Mouse (Mus musculus) kidney, embryonic 15.5 days (tissue): ENCODE data around the gene AU040320. TPM values are rescaled to one million over a fixed set of nuclear protein-coding genes. Genes with fewer than 3 reads are reported as not detected.

Experiments
- ATAC-seq: fragments of 200-750 bp; cut with Nextera tagmentation; replicated peaks from 2 replicates; pipeline ENCODE4 v1.8.0; 2017; ENCODE audit warnings: moderate TSS enrichment; ENCODE audit not compliant: low FRiP score
- H3K27ac ChIP-seq: fragments of 300-500 bp; sonication (generic); 2 replicates; pipeline ENCODE4 v1.5.1; 2015; ENCODE audit warnings: mild to moderate bottlenecking, inconsistent platforms
- H3K27me3 ChIP-seq: fragments of 300-500 bp; sonication (generic); 2 replicates; pipeline ENCODE4 v1.6.1; 2015; ENCODE audit warnings: inconsistent platforms
- H3K36me3 ChIP-seq: fragments of 300-500 bp; sonication (generic); 2 replicates; pipeline ENCODE4 v1.6.1; 2015; ENCODE audit warnings: inconsistent platforms
- H3K4me1 ChIP-seq: fragments of 300-500 bp; sonication (generic); 2 replicates; pipeline ENCODE4 v1.6.1; 2015; ENCODE audit warnings: inconsistent platforms
- H3K4me2 ChIP-seq: fragments of 300-500 bp; sonication (generic); 2 replicates; pipeline ENCODE4 v1.6.1; 2015; ENCODE audit warnings: moderate library complexity, mild to moderate bottlenecking, inconsistent platforms
- H3K4me3 ChIP-seq: fragments of 300-500 bp; sonication (generic); replicated peaks from 2 replicates; pipeline ENCODE4 v1.5.1; 2015; ENCODE audit warnings: mild to moderate bottlenecking, inconsistent platforms
- H3K9ac ChIP-seq: fragments of 300-500 bp; sonication (generic); 2 replicates; pipeline ENCODE4 v1.6.1; 2015; ENCODE audit warnings: mild to moderate bottlenecking, inconsistent platforms
- H3K9me3 ChIP-seq: fragments of 300-500 bp; sonication (generic); replicated peaks from 2 replicates; pipeline ENCODE4 v1.6.1; 2016; ENCODE audit warnings: inconsistent platforms
- WGBS: fragments of 180-500 bp; shearing (Covaris S2); methylation state at CpG from one replicate; pipeline ENCODE4 v1.1.7; 2015; ENCODE audit warnings: mixed read lengths; 5-methylcytosine and 5-hydroxymethylcytosine counted together
- polyA plus RNA-seq: library from polyadenylated mRNA; unstranded; fragments of >200 nt; fragmentation: Nextera tagmentation; extraction: Ambion mirVana; gene quantifications from 2 replicates; pipeline ENCODE4 v1.2.1, GENCODE M21; 2015

AU040320 gene
- polyA plus RNA-seq, 1 experiment from 2014 or later: 24.5 TPM

DNA sequence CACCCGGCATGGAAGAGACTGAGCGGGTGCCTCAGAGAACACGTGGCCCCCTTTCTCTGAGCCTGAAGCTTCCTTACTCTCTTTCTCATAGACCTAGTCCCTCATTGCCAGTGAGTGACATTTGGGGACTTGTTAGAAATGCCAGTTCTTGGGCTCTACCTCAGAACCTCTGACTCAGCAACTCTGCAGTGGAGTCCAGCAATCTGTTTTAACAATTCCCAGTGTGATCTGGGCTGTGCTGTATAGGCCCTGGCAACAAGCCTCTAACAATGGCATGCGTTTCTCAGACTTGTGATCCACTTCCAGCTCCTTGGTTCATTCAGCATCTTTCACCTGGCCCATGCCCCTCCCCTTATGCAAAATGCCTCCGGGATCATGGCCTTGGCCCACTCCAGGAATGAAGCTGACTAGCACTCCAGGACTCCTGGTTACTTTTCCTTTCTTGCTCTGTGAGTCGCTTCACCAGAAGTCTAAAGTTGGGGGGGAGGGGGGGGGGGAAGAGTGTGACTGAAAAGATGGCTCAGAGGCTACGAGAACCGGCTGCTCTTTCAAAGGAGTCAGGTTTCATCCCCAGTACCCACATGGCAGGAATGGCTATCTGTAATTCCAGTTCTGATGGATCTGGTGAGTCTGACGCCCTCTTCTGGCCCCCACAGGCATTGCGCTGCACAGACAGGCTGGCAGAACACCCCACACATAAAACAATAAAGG lies 13.2 kb upstream of the AU040320 start:
- no peak overlapping the region for H3K27ac ChIP-seq
- H3K27me3 ChIP-seq: peaks cover 58% of the 10 kb centered on the region
- 21% methylated on average over 10 of the region's 10 CpGs for WGBS
- H3K9me3 ChIP-seq: no peaks in the 10 kb centered on the region
- peaks cover 19% of the 10 kb centered on the region for H3K36me3 ChIP-seq
- no peak overlapping the region for H3K4me3 ChIP-seq
- H3K9ac ChIP-seq: no peak overlapping the region
- peaks cover 17% of the 10 kb centered on the region for H3K4me1 ChIP-seq
- no peak for ATAC-seq
- no peak overlapping the region for H3K4me2 ChIP-seq

DNA sequence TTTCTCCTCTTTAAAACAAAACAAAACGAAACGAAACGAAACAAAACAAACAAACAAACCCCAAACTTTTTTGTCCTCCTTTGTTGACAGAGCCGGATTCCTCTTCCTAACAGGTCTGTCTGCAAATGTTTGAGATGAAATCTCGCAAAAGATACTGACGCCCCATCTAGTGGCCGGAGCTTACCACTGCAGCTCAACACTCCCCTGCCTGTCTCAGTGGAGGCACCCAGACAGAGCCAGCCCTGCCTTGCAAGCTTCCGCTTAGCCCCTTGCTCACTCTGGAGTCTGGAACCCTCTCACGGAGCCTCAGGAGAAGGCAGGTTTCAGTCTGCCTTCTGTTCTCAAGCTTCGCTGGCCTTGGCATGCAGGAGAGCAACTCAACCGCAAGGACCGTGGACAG lies 11.9 kb upstream of the AU040320 start:
- WGBS: 3% methylated on average over 12 of the region's 12 CpGs
- Histone ChIP-seq H3K9me3 (no peaks in the 10 kb centered on the region), H3K27me3 (peaks cover 45% of the 10 kb centered on the region), H3K4me1 (peaks cover 3% of the 10 kb centered on the region; the same call in 1 of the 2 replicates), H3K4me2 (peak overlapping the region; percentile 37), H3K36me3 (peaks cover 32% of the 10 kb centered on the region), H3K27ac (no peak overlapping the region), H3K4me3 (no peak overlapping the region; the same call in 1 of the 2 replicates), H3K9ac (no peak overlapping the region; the same call in 1 of the 2 replicates)
- 0 out of 2 replicates have a peak, but pooled peaks have one; percentile 55 for ATAC-seq

- H3K36me3 ChIP-seq: peaks cover 46% of the 10 kb centered on the region
- no peak overlapping the region for H3K4me3 ChIP-seq
- 63% methylated on average over 2 of the region's 2 CpGs for WGBS
- ATAC-seq: no peak
- no peak overlapping the region for H3K9ac ChIP-seq
- no peaks in the 10 kb centered on the region for H3K9me3 ChIP-seq
- no peak overlapping the region for H3K27ac ChIP-seq
- H3K4me1 ChIP-seq: peaks cover 3% of the 10 kb centered on the region; the same call in 1 of the 2 replicates
- H3K27me3 ChIP-seq: peaks cover 29% of the 10 kb centered on the region
- H3K4me2 ChIP-seq: no peak overlapping the region
These were observed 10.4 kb upstream of the AU040320 start for GRCm38 (mm10) chr4:126742976-126743375.

GRCm38 (mm10) chr4:126743713-126744112 lies 9.6 kb upstream of the AU040320 start:
- Histone ChIP-seq H3K4me3 (no peak overlapping the region), H3K36me3 (peaks cover 53% of the 10 kb centered on the region), H3K27ac (no peak overlapping the region), H3K9me3 (no peaks in the 10 kb centered on the region), H3K4me2 (no peak overlapping the region), H3K4me1 (peaks cover 6% of the 10 kb centered on the region; the same call in 1 of the 2 replicates), H3K27me3 (peaks cover 22% of the 10 kb centered on the region), H3K9ac (no peak overlapping the region)
- no peak for ATAC-seq
- 21% methylated on average over 11 of the region's 11 CpGs for WGBS

DNA sequence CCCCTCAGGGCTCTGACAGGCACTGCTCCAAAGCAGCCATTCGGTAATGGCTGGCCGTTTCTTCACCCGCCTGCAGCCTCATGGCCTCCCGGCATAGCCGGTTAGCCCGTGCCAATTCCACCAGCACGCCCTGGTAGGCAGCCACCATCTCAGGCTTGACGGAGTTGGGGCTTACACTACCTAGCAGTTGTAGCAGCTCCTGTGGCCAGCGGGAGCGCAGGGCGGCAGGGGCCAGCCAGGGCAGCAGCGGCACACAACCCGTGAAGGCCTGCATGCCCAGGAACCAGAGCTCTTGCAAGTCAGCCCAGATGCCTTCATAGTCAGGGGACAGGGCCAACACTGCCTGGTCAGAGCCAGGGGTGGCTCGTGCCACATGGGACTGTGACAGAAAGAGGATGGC lies 8.5 kb upstream of the AU040320 start:
- no peak overlapping the region for H3K27ac ChIP-seq
- no peak overlapping the region for H3K4me2 ChIP-seq
- no peak for ATAC-seq
- H3K9me3 ChIP-seq: no peaks in the 10 kb centered on the region
- WGBS: 92% methylated on average over 14 of the region's 14 CpGs
- peaks cover 13% of the 10 kb centered on the region for H3K4me1 ChIP-seq
- H3K36me3 ChIP-seq: peaks cover 64% of the 10 kb centered on the region
- no peak overlapping the region for H3K4me3 ChIP-seq
- H3K9ac ChIP-seq: no peak overlapping the region
- H3K27me3 ChIP-seq: peaks cover 11% of the 10 kb centered on the region

DNA sequence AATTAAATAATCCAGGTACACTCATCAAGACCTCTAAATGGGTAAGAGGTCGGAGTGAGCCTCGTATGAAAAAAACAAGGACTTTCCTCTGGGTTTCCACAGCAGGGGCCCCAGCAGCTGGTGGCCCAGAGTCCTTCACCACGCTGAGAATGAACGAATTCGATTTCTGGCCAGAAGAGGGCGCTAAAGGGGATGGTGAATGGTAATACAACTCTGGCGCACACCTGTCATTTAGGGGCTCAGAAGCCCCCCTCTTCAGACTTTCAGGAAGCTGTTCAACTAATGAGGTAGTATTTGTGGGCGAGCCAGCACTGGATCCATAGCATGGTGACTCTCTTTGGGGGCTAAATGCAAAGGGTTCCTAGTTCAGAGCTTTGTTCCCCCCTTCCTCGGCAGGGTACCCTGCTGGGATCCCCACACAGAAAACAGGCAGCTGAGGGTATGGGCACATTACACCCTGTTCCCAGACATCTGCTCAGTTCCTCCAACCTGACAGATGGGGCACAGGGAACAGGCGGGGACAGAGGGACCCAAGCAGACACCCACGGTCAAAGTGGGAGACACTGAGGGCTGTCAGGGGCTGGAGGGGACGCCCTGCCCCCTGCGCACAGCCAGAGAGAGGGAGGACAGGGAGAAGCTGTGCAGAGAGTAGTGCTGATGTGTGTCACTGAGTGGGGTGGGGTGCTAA lies 7.7 kb upstream of the AU040320 start:
- Histone ChIP-seq H3K9me3 (no peaks in the 10 kb centered on the region), H3K36me3 (peaks cover 72% of the 10 kb centered on the region), H3K4me3 (no peak overlapping the region), H3K9ac (no peak overlapping the region), H3K4me2 (no peak overlapping the region), H3K4me1 (peaks cover 20% of the 10 kb centered on the region), H3K27me3 (peaks cover 8% of the 10 kb centered on the region), H3K27ac (no peak overlapping the region)
- ATAC-seq: no peak
- WGBS: 45% methylated on average over 13 of the region's 13 CpGs

DNA sequence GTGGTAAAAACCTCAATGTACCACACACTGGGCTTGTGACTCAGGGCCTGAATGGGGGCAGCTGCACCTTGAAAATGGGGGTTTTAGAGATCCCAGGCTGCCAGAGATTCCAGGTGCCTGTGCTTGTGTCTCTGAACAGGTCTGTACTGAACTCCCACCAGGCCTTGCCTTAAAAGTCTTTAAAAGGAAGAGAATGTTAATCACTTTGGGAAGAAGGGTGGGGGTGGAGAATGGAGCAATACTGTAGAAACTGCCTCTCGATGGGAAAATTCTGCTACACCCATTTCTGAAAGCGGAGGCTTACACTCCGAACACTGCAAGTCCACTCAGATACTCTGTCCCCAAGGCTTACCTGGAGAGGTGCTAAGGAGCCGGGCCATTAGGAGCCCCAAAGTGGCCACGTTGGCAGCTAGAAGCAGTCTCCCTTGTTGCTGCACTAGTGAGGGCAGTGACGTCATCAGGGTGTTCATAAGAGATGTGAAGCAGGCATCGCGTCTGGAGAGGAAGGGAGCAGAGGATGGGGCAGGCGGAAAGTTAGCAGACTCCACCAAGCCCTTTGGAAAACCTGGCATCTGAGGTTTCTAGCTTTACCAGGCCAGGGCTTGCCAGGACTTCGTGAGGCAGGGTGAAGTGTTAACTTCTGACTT lies 7.0 kb upstream of the AU040320 start:
- Histone ChIP-seq H3K9ac (no peak overlapping the region), H3K27ac (no peak overlapping the region), H3K4me2 (no peak overlapping the region), H3K9me3 (no peaks in the 10 kb centered on the region), H3K4me1 (peaks cover 26% of the 10 kb centered on the region), H3K4me3 (no peak overlapping the region), H3K36me3 (peaks cover 72% of the 10 kb centered on the region), H3K27me3 (peaks cover 8% of the 10 kb centered on the region)
- ATAC-seq: no peak
- 84% methylated on average over 10 of the region's 10 CpGs for WGBS

DNA sequence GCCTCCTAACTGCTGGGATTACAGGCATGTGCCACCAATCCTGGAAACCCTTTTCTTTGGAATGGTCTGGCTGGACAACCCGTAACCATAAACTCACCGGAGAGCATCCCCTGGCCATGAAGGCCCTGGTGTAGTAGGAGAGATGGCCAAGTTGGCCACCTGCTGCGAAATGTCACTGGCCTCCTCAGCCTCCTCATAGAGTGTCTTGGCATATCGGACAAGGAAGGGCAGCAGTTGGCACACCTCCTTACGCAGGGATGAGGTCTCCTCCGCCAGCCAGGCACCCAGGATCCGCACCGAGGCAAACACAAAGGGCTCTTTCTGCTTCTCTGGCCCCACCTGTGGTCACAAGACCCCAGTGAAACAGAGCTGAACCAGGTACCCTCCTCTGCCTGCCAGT lies 5.0 kb upstream of the AU040320 start:
- Histone ChIP-seq H3K27me3 (no peaks in the 10 kb centered on the region), H3K27ac (no peak overlapping the region), H3K9me3 (no peaks in the 10 kb centered on the region), H3K4me1 (peaks cover 37% of the 10 kb centered on the region), H3K4me2 (no peak overlapping the region), H3K36me3 (peaks cover 70% of the 10 kb centered on the region), H3K9ac (no peak overlapping the region), H3K4me3 (no peak overlapping the region)
- ATAC-seq: no peak
- WGBS: 91% methylated on average over 8 of the region's 8 CpGs

GRCm38 (mm10) chr4:126749553-126749952 lies 3.8 kb upstream of the AU040320 start:
- 90% methylated on average over 11 of the region's 11 CpGs for WGBS

GRCm38 (mm10) chr4:126750046-126750683 lies 3.2 kb upstream of the AU040320 start:
- WGBS: 85% methylated on average over 26 of the region's 26 CpGs
- no peaks in the 10 kb centered on the region for H3K27me3 ChIP-seq
- no peaks in the 10 kb centered on the region for H3K9me3 ChIP-seq
- peaks cover 48% of the 10 kb centered on the region for H3K4me1 ChIP-seq
- H3K4me3 ChIP-seq: no peak overlapping the region
- no peak overlapping the region for H3K4me2 ChIP-seq
- no peak overlapping the region for H3K27ac ChIP-seq
- H3K36me3 ChIP-seq: peaks cover 52% of the 10 kb centered on the region
- no peak for ATAC-seq
- no peak overlapping the region for H3K9ac ChIP-seq

More at GRCm38 (mm10) chr4:126749553-126749952, 3.8 kb upstream of the AU040320 start:
- no peak overlapping the region for H3K9ac ChIP-seq
- no peak for ATAC-seq
- H3K27ac ChIP-seq: no peak overlapping the region
- H3K36me3 ChIP-seq: peaks cover 59% of the 10 kb centered on the region
- H3K9me3 ChIP-seq: no peaks in the 10 kb centered on the region
- H3K4me3 ChIP-seq: no peak overlapping the region
- no peaks in the 10 kb centered on the region for H3K27me3 ChIP-seq
- no peak overlapping the region for H3K4me2 ChIP-seq
- H3K4me1 ChIP-seq: peaks cover 42% of the 10 kb centered on the region

DNA sequence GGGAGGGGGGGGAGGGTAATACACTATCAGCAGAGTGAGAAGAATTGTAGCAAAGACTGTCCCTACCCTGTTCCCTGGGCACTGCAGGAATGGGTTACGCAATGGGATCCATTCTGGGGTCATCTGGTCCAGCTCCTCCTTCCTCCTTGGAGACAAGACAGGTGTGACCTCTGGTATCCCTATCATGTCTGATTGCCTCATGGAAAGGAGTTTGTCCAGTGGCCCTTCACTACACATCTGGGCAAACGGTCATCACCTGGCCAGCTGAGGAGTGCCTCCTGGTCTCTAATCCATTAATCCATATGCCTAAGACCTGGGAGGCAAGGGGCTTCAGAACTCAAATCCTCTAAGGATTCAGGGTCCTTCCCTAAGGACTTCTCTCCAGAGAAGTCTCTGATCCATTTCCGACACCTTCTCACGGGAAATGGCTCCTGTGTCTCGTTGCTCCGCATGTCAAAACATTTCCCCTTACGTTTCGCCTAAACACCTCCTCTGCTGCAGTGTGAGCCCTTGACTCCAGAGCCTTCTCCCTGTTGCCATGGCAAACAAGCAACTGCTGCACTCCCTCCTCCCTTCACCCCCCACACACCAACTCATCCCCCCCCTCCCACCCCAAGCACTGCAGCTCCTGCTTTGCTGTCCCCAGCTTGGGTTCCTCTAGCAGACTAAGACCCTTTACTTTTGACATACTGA lies 2.3 kb upstream of the AU040320 start:
- Histone ChIP-seq H3K27me3 (no peaks in the 10 kb centered on the region), H3K4me1 (peaks cover 50% of the 10 kb centered on the region), H3K4me3 (peak overlapping the region; percentile 96; the same call in 1 of the 2 replicates), H3K27ac (no peak overlapping the region), H3K36me3 (peaks cover 44% of the 10 kb centered on the region), H3K9ac (no peak overlapping the region), H3K9me3 (no peaks in the 10 kb centered on the region), H3K4me2 (no peak overlapping the region)
- WGBS: 73% methylated on average over 8 of the region's 8 CpGs
- ATAC-seq: no peak
